Mouse (Mus musculus): ENCODE measurements around the gene Dennd6b. TPM values are rescaled to one million over a fixed set of nuclear protein-coding genes. Genes with fewer than 3 reads are reported as not detected.

Gene Dennd6b
- polyA plus RNA-seq, 1 experiment from 2014 or later, result 14.8 TPM

GRCm38 (mm10) chr15:89213517-89213916 lies 17.2 kb upstream of the Dennd6b start:
- H3K27me3 ChIP-seq (ENCODE audit: control insufficient read depth, insufficient read depth, low read length), result no peaks in the 10 kb centered on the region
- no peaks in the 10 kb centered on the region for H3K9me3 ChIP-seq (ENCODE audit: control insufficient read depth, low read length)
- no peak for ATAC-seq (ENCODE audit: insufficient number of reproducible peaks, insufficient read depth, low FRiP score, low read depth)
- H3K27ac ChIP-seq (replicated peaks in 1 of 2; ENCODE audit: control insufficient read depth in 1 of 2, insufficient read depth in 1 of 2, low read depth in 2 of 2, low read length in 2 of 2), result no peak overlapping the region
- H3K9ac ChIP-seq (ENCODE audit: low read length), result no peak overlapping the region
- no peak overlapping the region for H3K4me3 ChIP-seq (ENCODE audit: control insufficient read depth in 1 of 2, insufficient read depth in 1 of 2, low read depth in 1 of 2, low read length in 2 of 2)
- no peak overlapping the region for H3K4me2 ChIP-seq (ENCODE audit: low read length)
- H3K4me1 ChIP-seq (ENCODE audit: control insufficient read depth in 2 of 2, insufficient read depth in 2 of 2, low read length in 2 of 2), result peaks cover 11 to 27% of the 10 kb centered on the region in 2 experiments
- H3K36me3 ChIP-seq (ENCODE audit: control insufficient read depth, insufficient read depth, low read length), result peaks cover 11% of the 10 kb centered on the region
- whole genome bisulfite sequencing, result 59% methylated on average over 3 of the region's 3 CpGs

GRCm38 (mm10) chr15:89212495-89212894 lies 16.2 kb upstream of the Dennd6b start:
- H3K4me1 ChIP-seq (ENCODE audit: control insufficient read depth in 2 of 2, insufficient read depth in 2 of 2, low read length in 2 of 2), result peaks cover 11 to 27% of the 10 kb centered on the region in 2 experiments
- H3K36me3 ChIP-seq (ENCODE audit: control insufficient read depth, insufficient read depth, low read length), result peaks cover 11% of the 10 kb centered on the region
- H3K27me3 ChIP-seq (ENCODE audit: control insufficient read depth, insufficient read depth, low read length), result no peaks in the 10 kb centered on the region
- H3K27ac ChIP-seq (replicated peaks in 1 of 2; ENCODE audit: control insufficient read depth in 1 of 2, insufficient read depth in 1 of 2, low read depth in 2 of 2, low read length in 2 of 2), result no peak overlapping the region
- peak overlapping the region; percentile 97 for H3K9ac ChIP-seq (ENCODE audit: low read length)
- WGBS, result 64% methylated on average over 6 of the region's 6 CpGs
- peak overlapping the region; percentile 88 for H3K4me2 ChIP-seq (ENCODE audit: low read length)
- H3K4me3 ChIP-seq (ENCODE audit: control insufficient read depth in 1 of 2, insufficient read depth in 1 of 2, low read depth in 1 of 2, low read length in 2 of 2), result peak overlapping the region; percentile 71 to 99
- ATAC-seq (ENCODE audit: insufficient number of reproducible peaks, insufficient read depth, low FRiP score, low read depth), result no peak
- H3K9me3 ChIP-seq (ENCODE audit: control insufficient read depth, low read length), result no peaks in the 10 kb centered on the region

DNA sequence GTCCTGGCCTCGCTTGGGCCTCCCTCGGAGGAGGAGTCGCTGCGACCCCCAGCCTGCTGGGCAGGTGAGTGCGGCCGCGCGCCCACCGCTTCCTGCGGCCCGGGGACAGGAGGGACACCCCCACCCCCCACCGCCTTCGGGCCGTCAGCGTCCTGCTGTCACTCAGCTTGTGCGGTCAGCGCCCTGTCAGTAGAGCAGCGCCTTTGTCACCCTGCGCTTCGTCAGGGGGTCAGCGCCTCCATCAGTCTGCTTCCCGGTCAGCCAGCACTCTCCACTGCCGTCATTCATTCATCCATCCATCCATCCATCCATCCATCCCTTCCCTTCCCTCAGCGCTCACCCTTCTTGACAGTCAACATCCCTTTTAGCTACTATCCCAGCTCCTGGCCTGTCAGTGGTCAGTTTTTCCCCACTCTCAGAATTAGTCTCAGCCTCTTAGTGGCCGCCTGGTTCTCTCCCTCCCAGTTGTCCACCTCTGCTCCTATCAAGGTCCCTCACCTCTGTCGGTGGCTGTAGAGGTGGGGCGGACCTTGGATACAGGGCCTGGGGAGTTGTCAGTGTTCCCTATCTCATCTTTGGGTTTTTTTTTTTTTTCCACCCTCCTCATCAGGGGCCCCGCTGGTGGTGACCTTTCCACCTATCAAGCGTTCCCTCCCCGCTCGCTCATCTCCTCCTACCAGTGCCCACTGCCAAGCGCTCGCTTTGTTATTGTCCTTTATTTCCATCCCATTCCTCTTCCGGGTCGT lies 15.6 kb upstream of the Dennd6b start:
- ATAC-seq (ENCODE audit: insufficient number of reproducible peaks, insufficient read depth, low FRiP score, low read depth), result peak; percentile 58
- Histone ChIP-seq H3K27ac (replicated peaks in 1 of 2; ENCODE audit: control insufficient read depth in 1 of 2, insufficient read depth in 1 of 2, low read depth in 2 of 2, low read length in 2 of 2) (peak overlapping the region; percentile 71 to 92), H3K9ac (ENCODE audit: low read length) (peak overlapping the region; percentile 97), H3K4me2 (ENCODE audit: low read length) (peak overlapping the region; percentile 88), H3K27me3 (ENCODE audit: control insufficient read depth, insufficient read depth, low read length) (no peaks in the 10 kb centered on the region), H3K9me3 (ENCODE audit: control insufficient read depth, low read length) (no peaks in the 10 kb centered on the region), H3K36me3 (ENCODE audit: control insufficient read depth, insufficient read depth, low read length) (peaks cover 11% of the 10 kb centered on the region), H3K4me1 (ENCODE audit: control insufficient read depth in 2 of 2, insufficient read depth in 2 of 2, low read length in 2 of 2) (peaks cover 11 to 27% of the 10 kb centered on the region in 2 experiments), H3K4me3 (ENCODE audit: control insufficient read depth in 1 of 2, insufficient read depth in 1 of 2, low read depth in 1 of 2, low read length in 2 of 2) (peak overlapping the region; percentile 71 to 99)
- WGBS, result 1% methylated on average over 28 of the region's 35 CpGs

DNA sequence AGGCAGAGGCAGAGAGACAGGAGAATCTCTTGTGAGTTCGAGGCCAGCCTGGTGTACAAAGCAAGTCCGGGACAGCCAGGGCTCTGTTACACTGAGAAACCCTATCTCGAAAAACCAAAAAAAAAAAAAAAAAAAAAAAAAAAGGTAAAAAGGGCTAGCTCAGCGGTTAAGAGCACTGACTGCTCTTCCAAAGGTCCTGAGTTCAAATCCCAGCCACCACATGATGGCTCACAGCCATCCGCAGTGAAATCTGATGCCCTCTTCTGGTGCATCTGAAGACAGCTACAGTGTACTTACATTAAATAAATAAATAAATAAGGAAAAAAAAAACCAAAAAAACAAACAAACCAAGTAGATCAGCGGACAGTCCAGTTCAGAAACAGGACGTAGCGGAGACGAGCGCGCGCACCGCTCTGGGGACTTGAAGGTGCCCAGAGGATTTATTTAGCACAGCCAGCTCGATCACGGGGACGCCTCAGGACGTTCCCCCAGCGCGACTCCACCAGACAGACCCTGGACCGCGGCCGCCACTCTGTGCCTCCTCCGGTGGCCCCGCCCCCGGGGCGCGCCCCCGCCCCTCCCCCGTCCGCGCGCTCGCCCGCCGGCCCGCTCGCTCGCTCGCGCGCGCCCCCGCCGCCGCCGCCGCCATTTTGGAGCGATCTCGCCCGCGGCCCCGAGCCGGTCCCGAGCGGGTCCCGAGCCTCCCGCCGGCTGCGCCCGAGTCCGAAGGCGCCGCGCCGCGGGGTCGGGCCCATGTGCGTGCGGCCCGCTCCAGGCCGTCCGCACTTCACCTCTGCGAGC lies 14.8 kb upstream of the Dennd6b start, which contains the start of gene Ppp6r2:
TSS of gene Ppp6r2 (plus strand) at position 639 of the 801 bp plus-strand sequence.
- H3K4me2 ChIP-seq (ENCODE audit: low read length), result peak within 1 kb of the TSS; percentile 88
- H3K9ac ChIP-seq (ENCODE audit: low read length), result peak within 1 kb of the TSS; percentile 97
- peak within 1 kb of the TSS; percentile 71 to 99 for H3K4me3 ChIP-seq (ENCODE audit: control insufficient read depth in 1 of 2, insufficient read depth in 1 of 2, low read depth in 1 of 2, low read length in 2 of 2)
- H3K36me3 ChIP-seq (ENCODE audit: control insufficient read depth, insufficient read depth, low read length), result peaks cover 4% of the 10 kb centered on the region; the same call in 1 of the 2 replicates
- peak within 1 kb of the TSS; percentile 81 to 92 for H3K27ac ChIP-seq (replicated peaks in 1 of 2; ENCODE audit: control insufficient read depth in 1 of 2, insufficient read depth in 1 of 2, low read depth in 2 of 2, low read length in 2 of 2)
- H3K27me3 ChIP-seq (ENCODE audit: control insufficient read depth, insufficient read depth, low read length), result no peaks in the 10 kb centered on the region
- ATAC-seq (ENCODE audit: insufficient number of reproducible peaks, insufficient read depth, low FRiP score, low read depth), result peak; percentile 87
- 2% methylated on average over 58 of the region's 73 CpGs for WGBS
- no peaks in the 10 kb centered on the region for H3K9me3 ChIP-seq (ENCODE audit: control insufficient read depth, low read length)
- peaks cover 11 to 27% of the 10 kb centered on the region in 2 experiments for H3K4me1 ChIP-seq (ENCODE audit: control insufficient read depth in 2 of 2, insufficient read depth in 2 of 2, low read length in 2 of 2)

DNA sequence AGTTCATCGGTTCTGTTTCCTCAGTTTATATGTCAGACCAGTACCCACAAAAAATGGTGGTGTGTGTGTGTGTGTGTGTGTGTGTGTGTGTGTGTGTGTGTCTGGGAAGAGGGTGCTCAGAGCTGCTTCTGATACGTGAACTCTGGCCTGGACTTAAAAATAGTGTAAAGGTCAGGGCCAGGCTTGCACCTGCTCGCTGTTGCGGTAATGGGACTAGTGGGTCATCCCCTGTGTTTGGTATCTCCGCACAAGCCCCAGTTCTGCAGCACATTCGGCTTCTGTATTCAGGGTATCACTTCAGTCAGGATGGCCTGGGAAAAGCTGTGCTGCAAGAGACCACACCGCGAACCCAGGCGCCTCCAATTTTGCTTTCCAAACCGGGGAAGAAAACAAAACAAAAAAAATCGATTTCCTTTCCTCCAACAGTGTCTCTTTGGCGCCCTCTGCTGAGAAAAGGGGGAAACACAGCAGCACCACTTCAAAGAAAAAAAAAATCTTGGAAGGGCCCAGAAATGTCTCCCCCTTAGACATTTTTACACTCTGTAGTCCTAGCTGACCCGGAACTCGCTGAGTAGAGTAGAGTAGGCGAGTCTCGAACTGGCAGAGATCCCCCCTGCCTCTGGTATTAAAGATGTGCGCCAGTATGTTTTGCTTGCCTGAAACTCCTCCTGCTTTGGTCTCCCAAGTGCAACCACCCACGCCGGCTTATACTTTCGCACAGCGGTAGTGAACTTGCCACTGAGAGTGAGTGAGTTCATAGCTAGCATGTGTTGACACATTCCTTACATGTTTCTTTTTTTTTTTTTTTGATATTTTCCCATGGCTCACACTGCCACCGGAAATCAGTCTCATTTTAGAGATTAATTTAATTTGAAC lies 13.8 kb upstream of the Dennd6b start:
- Histone ChIP-seq H3K4me2 (ENCODE audit: low read length) (peak overlapping the region; percentile 88), H3K36me3 (ENCODE audit: control insufficient read depth, insufficient read depth, low read length) (no peaks in the 10 kb centered on the region), H3K27ac (replicated peaks in 1 of 2; ENCODE audit: control insufficient read depth in 1 of 2, insufficient read depth in 1 of 2, low read depth in 2 of 2, low read length in 2 of 2) (peak overlapping the region; percentile 81 to 92), H3K4me1 (ENCODE audit: control insufficient read depth in 2 of 2, insufficient read depth in 2 of 2, low read length in 2 of 2) (peaks cover 7 to 22% of the 10 kb centered on the region in 2 experiments), H3K27me3 (ENCODE audit: control insufficient read depth, insufficient read depth, low read length) (no peaks in the 10 kb centered on the region), H3K9ac (ENCODE audit: low read length) (peak overlapping the region; percentile 69), H3K9me3 (ENCODE audit: control insufficient read depth, low read length) (no peaks in the 10 kb centered on the region), H3K4me3 (ENCODE audit: control insufficient read depth in 1 of 2, insufficient read depth in 1 of 2, low read depth in 1 of 2, low read length in 2 of 2) (peak overlapping the region; percentile 67 to 99)
- 11% methylated on average over 22 of the region's 22 CpGs for WGBS
- ATAC-seq (ENCODE audit: insufficient number of reproducible peaks, insufficient read depth, low FRiP score, low read depth), result no peak

DNA sequence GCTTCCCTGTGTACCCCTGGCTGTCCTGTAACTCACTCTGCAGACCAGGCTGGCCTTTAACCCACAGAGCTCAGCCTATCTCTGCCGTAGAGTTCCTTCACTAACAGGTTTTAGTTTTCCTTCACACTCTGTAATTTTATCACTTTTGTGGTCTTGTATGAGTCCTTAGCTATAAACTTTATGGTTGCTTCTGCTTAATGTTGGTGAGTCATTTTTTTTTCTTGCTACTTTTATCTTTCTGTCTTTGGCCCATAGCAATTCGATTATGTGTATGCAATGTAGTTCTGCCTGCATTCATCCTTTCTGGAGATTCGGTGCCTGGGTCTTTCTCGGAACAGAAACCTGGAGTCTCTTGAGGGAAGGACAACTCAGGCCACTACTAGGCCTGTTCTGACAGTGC lies 11.2 kb upstream of the Dennd6b start:
- no peaks in the 10 kb centered on the region for H3K36me3 ChIP-seq (ENCODE audit: control insufficient read depth, insufficient read depth, low read length)
- peaks cover 5% of the 10 kb centered on the region in 2 experiments for H3K4me1 ChIP-seq (ENCODE audit: control insufficient read depth in 2 of 2, insufficient read depth in 2 of 2, low read length in 2 of 2)
- WGBS, result 85% methylated on average over 4 of the region's 4 CpGs
- H3K27me3 ChIP-seq (ENCODE audit: control insufficient read depth, insufficient read depth, low read length), result no peaks in the 10 kb centered on the region
- no peak overlapping the region for H3K9ac ChIP-seq (ENCODE audit: low read length)
- peaks cover 8% of the 10 kb centered on the region for H3K9me3 ChIP-seq (ENCODE audit: control insufficient read depth, low read length)
- no peak overlapping the region for H3K27ac ChIP-seq (replicated peaks in 1 of 2; ENCODE audit: control insufficient read depth in 1 of 2, insufficient read depth in 1 of 2, low read depth in 2 of 2, low read length in 2 of 2)
- no peak for ATAC-seq (ENCODE audit: insufficient number of reproducible peaks, insufficient read depth, low FRiP score, low read depth)
- no peak overlapping the region for H3K4me2 ChIP-seq (ENCODE audit: low read length)
- no peak overlapping the region for H3K4me3 ChIP-seq (ENCODE audit: control insufficient read depth in 1 of 2, insufficient read depth in 1 of 2, low read depth in 1 of 2, low read length in 2 of 2)

GRCm38 (mm10) chr15:89197056-89197455 lies 760 bp upstream of the Dennd6b start:
- 71% methylated on average over 15 of the region's 15 CpGs for WGBS
- ATAC-seq (ENCODE audit: insufficient number of reproducible peaks, insufficient read depth, low FRiP score, low read depth), result no peak
- Histone ChIP-seq H3K36me3 (ENCODE audit: control insufficient read depth, insufficient read depth, low read length) (no peaks in the 10 kb centered on the region), H3K4me1 (ENCODE audit: control insufficient read depth in 2 of 2, insufficient read depth in 2 of 2, low read length in 2 of 2) (peaks cover 8 to 15% of the 10 kb centered on the region in 2 experiments), H3K4me3 (ENCODE audit: control insufficient read depth in 1 of 2, insufficient read depth in 1 of 2, low read depth in 1 of 2, low read length in 2 of 2) (peak overlapping the region; percentile 92 to 96), H3K27ac (replicated peaks in 1 of 2; ENCODE audit: control insufficient read depth in 1 of 2, insufficient read depth in 1 of 2, low read depth in 2 of 2, low read length in 2 of 2) (peak overlapping the region in 1 of 2 experiments; percentile 99; a peak in 2 of 4 replicates), H3K4me2 (ENCODE audit: low read length) (peak overlapping the region; percentile 83), H3K9ac (ENCODE audit: low read length) (peak overlapping the region; percentile 99), H3K9me3 (ENCODE audit: control insufficient read depth, low read length) (no peaks in the 10 kb centered on the region), H3K27me3 (ENCODE audit: control insufficient read depth, insufficient read depth, low read length) (no peaks in the 10 kb centered on the region)
